Mouse (Mus musculus): Measurements from ENCODE around the gene Cd22.

GRCm38 (mm10) chr7:30861464-30861863 lies 18.7 kb downstream of the Cd22 start, which contains the start of gene Ffar1:
- TF ChIP-seq CTCF (IDR thresholded peaks at IDR 0.05; ENCODE audit: extremely low read depth, insufficient read depth, low read length) = no peak
- no peak for TF ChIP-seq POLR2A (IDR thresholded peaks at IDR 0.05; ENCODE audit: extremely low read depth, insufficient read depth, low read length)
